Mouse (Mus musculus): ENCODE results near the gene Knl1. TPM values are rescaled to one million over a fixed set of nuclear protein-coding genes. Genes with fewer than 3 reads are reported as not detected.
"Not testable (repeated sequence)": the region's sequence is repeated elsewhere in the genome, so short reads cannot be mapped to it uniquely, and the experiment has no call there.

Knl1 gene
- polyA plus RNA-seq (2015; fragmentation: Nextera tagmentation; extraction: Ambion mirVana), result 39.3 and 44.8 TPM in 2 replicates

- peak within 1 kb of the TSS; percentile 90 for H3K27ac ChIP-seq (ENCODE audit: low read length)
- no peaks in the 10 kb centered on the region for H3K27me3 ChIP-seq (ENCODE audit: control insufficient read depth, insufficient read depth, low read length)
- H3K4me3 ChIP-seq (replicated peaks; ENCODE audit: low read length), result peak within 1 kb of the TSS; percentile 91
- peaks cover 5% of the 10 kb centered on the region; the same call in 1 of the 2 replicates for H3K4me1 ChIP-seq (ENCODE audit: control insufficient read depth, insufficient read depth, low read length)
- peak; percentile 96 for ATAC-seq (ENCODE audit: insufficient read depth, low FRiP score)
- H3K9me3 ChIP-seq (replicated peaks; ENCODE audit: control insufficient read depth, low read length), result no peaks in the 10 kb centered on the region
- peak within 1 kb of the TSS; percentile 63 for H3K4me2 ChIP-seq (ENCODE audit: low read depth, low read length)
- H3K36me3 ChIP-seq (ENCODE audit: control insufficient read depth, insufficient read depth, low read length), result no peaks in the 10 kb centered on the region
- peak within 1 kb of the TSS; percentile 84 for H3K9ac ChIP-seq (ENCODE audit: low read length)
- under 1% methylated on average over 77 of the region's 77 CpGs for WGBS
Observed at GRCm38 (mm10) chr2:119046649-119047611, at the start of gene Knl1. TSS of gene Knl1 (plus strand) at chr2:119047119.

DNA sequence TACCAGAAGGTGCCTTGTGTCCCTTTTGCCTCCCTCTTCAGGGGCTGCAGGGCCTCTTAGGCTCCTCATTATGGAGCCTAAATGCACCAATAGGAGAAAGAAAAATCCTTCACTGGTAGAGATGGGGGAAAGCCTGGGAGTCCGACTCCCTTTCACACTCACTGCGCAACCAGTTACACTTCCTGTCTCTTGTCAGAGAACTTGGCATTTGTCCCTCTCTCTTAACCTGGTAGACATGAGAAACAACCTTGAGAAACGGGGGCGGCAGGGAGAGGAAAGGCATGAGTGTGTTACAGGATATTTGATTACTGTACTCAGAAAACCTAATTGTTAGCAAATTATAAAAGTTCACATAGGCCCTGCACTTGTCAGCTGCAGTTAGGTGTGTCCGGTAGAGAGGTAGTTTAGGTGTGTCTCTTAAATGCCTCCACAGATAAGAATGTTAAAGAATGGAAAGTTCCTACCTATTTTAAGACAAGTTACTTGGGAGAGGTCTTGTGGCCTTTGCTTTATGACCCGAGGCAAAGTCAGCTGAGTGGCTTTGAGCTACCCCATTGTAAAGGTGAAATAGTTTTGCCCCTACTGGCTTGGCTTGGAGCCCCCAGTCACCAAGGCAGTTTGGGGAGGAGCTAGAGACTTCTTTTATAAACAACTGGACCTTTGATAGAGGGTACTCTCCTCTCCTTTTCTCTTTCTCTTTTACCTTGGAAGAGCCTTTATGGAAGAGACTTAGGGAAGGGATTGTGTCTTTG is 48.6 kb upstream of the Knl1 start:
- Histone ChIP-seq H3K4me3 (replicated peaks; ENCODE audit: low read length) (no peak overlapping the region), H3K9me3 (replicated peaks; ENCODE audit: control insufficient read depth, low read length) (no peaks in the 10 kb centered on the region), H3K9ac (ENCODE audit: low read length) (no peak overlapping the region), H3K4me2 (ENCODE audit: low read depth, low read length) (no peak overlapping the region), H3K27me3 (ENCODE audit: control insufficient read depth, insufficient read depth, low read length) (no peaks in the 10 kb centered on the region), H3K27ac (ENCODE audit: low read length) (no peak overlapping the region), H3K4me1 (ENCODE audit: control insufficient read depth, insufficient read depth, low read length) (peaks cover 3% of the 10 kb centered on the region; the same call in 1 of the 2 replicates), H3K36me3 (ENCODE audit: control insufficient read depth, insufficient read depth, low read length) (no peaks in the 10 kb centered on the region)
- WGBS, result 53% methylated on average over 6 of the region's 6 CpGs
- no peak for ATAC-seq (ENCODE audit: insufficient read depth, low FRiP score)

DNA sequence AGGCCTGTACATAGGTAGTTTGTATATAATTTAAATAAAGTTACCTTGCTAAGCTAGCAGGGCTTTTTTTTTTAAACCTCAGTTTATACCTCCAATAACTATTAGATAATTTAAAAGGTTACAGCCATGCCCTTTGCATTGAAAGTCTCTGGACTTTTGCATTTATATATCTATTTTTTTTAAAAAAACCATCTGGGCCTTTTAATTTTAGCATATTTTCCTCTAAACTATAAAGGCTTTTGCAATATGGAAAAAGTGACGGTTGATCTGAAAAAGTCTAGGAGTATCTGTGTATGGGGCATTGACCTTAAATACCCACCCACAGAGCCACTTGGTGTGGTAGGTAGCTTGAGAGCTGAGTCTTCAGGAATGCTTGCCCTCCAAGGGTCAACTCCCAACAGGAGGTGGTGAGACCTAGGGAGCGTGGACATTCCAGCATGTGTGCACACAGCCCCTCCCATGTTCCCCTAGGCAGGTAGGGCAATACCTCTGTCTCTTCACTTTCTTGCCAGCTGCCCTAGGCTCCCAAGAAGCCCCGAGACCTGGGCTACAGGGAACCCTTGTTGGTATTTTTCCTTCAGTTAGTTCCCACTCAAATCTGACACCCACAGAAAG is 47.8 kb upstream of the Knl1 start:
- Histone ChIP-seq H3K36me3 (ENCODE audit: control insufficient read depth, insufficient read depth, low read length) (no peaks in the 10 kb centered on the region), H3K9ac (ENCODE audit: low read length) (no peak overlapping the region), H3K27me3 (ENCODE audit: control insufficient read depth, insufficient read depth, low read length) (no peaks in the 10 kb centered on the region), H3K4me2 (ENCODE audit: low read depth, low read length) (no peak overlapping the region), H3K27ac (ENCODE audit: low read length) (no peak overlapping the region), H3K9me3 (replicated peaks; ENCODE audit: control insufficient read depth, low read length) (no peaks in the 10 kb centered on the region), H3K4me3 (replicated peaks; ENCODE audit: low read length) (no peak overlapping the region), H3K4me1 (ENCODE audit: control insufficient read depth, insufficient read depth, low read length) (peaks cover 3% of the 10 kb centered on the region; the same call in 1 of the 2 replicates)
- ATAC-seq (ENCODE audit: insufficient read depth, low FRiP score), result no peak
- 63% methylated on average over 3 of the region's 3 CpGs for WGBS

DNA sequence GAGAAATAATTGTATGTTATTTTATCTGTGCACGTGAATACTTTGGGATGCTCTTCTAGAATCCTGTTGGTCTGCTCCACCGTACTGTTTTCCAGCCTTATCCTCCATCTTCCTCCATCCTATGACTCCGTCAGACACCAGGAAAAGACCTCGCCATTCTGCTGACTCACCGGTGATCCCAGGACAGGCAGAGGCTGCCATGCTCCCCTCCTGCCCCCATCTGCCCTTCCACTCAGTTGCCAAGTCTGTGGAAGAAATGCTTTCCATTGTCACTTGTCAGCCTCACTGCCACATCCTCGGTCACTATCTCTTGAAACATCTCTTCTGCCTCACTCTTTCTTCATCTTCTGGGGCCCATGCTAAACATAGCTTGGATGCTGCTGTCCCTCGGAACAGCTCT is 40.0 kb upstream of the Knl1 start:
- Histone ChIP-seq H3K4me2 (ENCODE audit: low read depth, low read length) (no peak overlapping the region), H3K4me3 (replicated peaks; ENCODE audit: low read length) (no peak overlapping the region), H3K27ac (ENCODE audit: low read length) (no peak overlapping the region), H3K9ac (ENCODE audit: low read length) (no peak overlapping the region), H3K9me3 (replicated peaks; ENCODE audit: control insufficient read depth, low read length) (no peaks in the 10 kb centered on the region), H3K27me3 (ENCODE audit: control insufficient read depth, insufficient read depth, low read length) (no peaks in the 10 kb centered on the region), H3K4me1 (ENCODE audit: control insufficient read depth, insufficient read depth, low read length) (no peaks in the 10 kb centered on the region), H3K36me3 (ENCODE audit: control insufficient read depth, insufficient read depth, low read length) (no peaks in the 10 kb centered on the region)
- WGBS, result 78% methylated on average over 7 of the region's 7 CpGs
- no peak for ATAC-seq (ENCODE audit: insufficient read depth, low FRiP score)

DNA sequence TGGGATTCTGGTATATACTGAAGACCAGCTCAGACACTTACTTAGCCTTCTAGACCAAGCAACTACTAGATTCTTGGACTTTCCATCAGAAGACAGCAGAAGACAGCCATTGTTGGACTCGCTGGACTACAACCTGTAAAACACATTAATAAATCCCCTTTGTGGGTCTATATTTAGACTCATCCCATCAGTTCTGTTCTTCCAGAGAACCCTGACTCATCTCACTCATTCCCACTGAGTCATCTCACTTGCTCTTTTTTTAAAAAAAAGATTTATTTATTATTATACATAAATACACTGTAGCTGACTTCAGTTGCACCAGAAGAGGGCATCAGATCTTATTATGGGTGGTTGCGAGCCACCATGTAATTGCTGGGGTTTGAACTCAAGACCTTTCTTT is 37.5 kb upstream of the Knl1 start:
- Histone ChIP-seq H3K9ac (ENCODE audit: low read length) (no peak overlapping the region), H3K36me3 (ENCODE audit: control insufficient read depth, insufficient read depth, low read length) (no peaks in the 10 kb centered on the region), H3K27ac (ENCODE audit: low read length) (no peak overlapping the region), H3K4me1 (ENCODE audit: control insufficient read depth, insufficient read depth, low read length) (no peaks in the 10 kb centered on the region), H3K27me3 (ENCODE audit: control insufficient read depth, insufficient read depth, low read length) (no peaks in the 10 kb centered on the region), H3K4me3 (replicated peaks; ENCODE audit: low read length) (no peak overlapping the region), H3K4me2 (ENCODE audit: low read depth, low read length) (no peak overlapping the region), H3K9me3 (replicated peaks; ENCODE audit: control insufficient read depth, low read length) (no peaks in the 10 kb centered on the region)
- WGBS, result 91% methylated on average over 2 of the region's 2 CpGs
- no peak for ATAC-seq (ENCODE audit: insufficient read depth, low FRiP score)

- peaks cover 6% of the 10 kb centered on the region for H3K36me3 ChIP-seq (ENCODE audit: control insufficient read depth, insufficient read depth, low read length)
- H3K27ac ChIP-seq (ENCODE audit: low read length), result no peak overlapping the region
- no peak for ATAC-seq (ENCODE audit: insufficient read depth, low FRiP score)
- no peak overlapping the region for H3K9ac ChIP-seq (ENCODE audit: low read length)
- H3K4me1 ChIP-seq (ENCODE audit: control insufficient read depth, insufficient read depth, low read length), result peaks cover 8% of the 10 kb centered on the region
- WGBS, result 73% methylated on average over 7 of the region's 7 CpGs
- H3K27me3 ChIP-seq (ENCODE audit: control insufficient read depth, insufficient read depth, low read length), result no peaks in the 10 kb centered on the region
- H3K4me2 ChIP-seq (ENCODE audit: low read depth, low read length), result no peak overlapping the region
- no peaks in the 10 kb centered on the region for H3K9me3 ChIP-seq (replicated peaks; ENCODE audit: control insufficient read depth, low read length)
- no peak overlapping the region for H3K4me3 ChIP-seq (replicated peaks; ENCODE audit: low read length)
Observed at GRCm38 (mm10) chr2:119014989-119015388, 31.9 kb upstream of the Knl1 start.

DNA sequence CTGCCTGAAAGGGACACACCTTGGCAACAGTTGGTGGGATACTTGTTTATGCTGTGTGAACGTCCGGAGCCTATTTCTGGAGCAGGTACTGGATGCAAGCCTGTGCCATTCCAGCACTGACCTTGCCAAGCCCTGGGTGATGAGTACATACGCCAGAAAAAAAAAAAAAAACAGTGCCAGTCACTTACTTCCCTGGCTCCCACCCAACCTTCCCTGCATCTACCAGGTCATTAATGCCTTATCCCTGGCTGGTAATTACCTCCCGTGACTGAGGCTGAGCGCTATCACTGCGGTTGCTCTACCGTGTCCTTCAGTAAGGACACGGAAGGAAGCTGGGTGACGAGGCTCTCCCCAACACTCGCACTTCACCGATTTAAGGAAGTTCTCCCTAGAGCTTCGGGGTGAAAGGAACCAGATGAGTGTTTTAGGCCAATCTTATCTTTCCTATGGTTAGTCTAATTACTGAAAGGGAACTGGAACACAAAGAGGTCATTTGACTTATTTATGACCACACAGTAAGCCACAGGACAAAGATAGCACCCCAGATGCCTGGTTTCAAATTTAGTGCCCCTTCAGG is 31.2 kb upstream of the Knl1 start:
- H3K27ac ChIP-seq (ENCODE audit: low read length), result no peak overlapping the region
- peaks cover 6% of the 10 kb centered on the region for H3K36me3 ChIP-seq (ENCODE audit: control insufficient read depth, insufficient read depth, low read length)
- no peak overlapping the region for H3K9ac ChIP-seq (ENCODE audit: low read length)
- no peaks in the 10 kb centered on the region for H3K9me3 ChIP-seq (replicated peaks; ENCODE audit: control insufficient read depth, low read length)
- no peak for ATAC-seq (ENCODE audit: insufficient read depth, low FRiP score)
- H3K4me2 ChIP-seq (ENCODE audit: low read depth, low read length), result no peak overlapping the region
- H3K4me3 ChIP-seq (replicated peaks; ENCODE audit: low read length), result no peak overlapping the region
- WGBS, result 65% methylated on average over 12 of the region's 12 CpGs
- H3K4me1 ChIP-seq (ENCODE audit: control insufficient read depth, insufficient read depth, low read length), result peaks cover 8% of the 10 kb centered on the region
- no peaks in the 10 kb centered on the region for H3K27me3 ChIP-seq (ENCODE audit: control insufficient read depth, insufficient read depth, low read length)

DNA sequence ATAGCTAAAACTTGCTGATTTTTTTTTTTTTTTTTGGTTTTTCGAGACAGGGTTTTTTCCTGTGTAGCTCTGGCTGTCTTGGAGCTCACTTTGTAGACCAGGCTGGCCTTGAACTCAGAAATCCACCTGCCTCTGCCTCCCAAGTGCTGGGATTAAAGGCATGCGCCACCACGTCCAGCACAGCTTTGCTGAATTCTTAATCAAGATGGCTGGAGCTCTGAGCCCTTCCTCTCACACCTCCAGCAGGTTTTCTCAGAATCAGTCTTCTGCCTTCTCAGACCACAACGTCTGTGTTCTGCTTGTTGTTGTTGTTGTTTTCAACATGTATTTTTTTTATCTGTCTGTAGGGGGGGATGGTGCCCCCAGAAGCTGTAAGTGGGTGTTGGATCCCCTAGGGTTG is 30.6 kb upstream of the Knl1 start:
- ATAC-seq (ENCODE audit: insufficient read depth, low FRiP score); H3K4me2 ChIP-seq (ENCODE audit: low read depth, low read length): not testable (repeated sequence)

More for the DNA sequence above, 30.6 kb upstream of the Knl1 start:
- H3K27ac ChIP-seq (ENCODE audit: low read length); H3K9me3 ChIP-seq (replicated peaks; ENCODE audit: control insufficient read depth, low read length); H3K4me3 ChIP-seq (replicated peaks; ENCODE audit: low read length); H3K9ac ChIP-seq (ENCODE audit: low read length); H3K4me1 ChIP-seq (ENCODE audit: control insufficient read depth, insufficient read depth, low read length); H3K36me3 ChIP-seq (ENCODE audit: control insufficient read depth, insufficient read depth, low read length); H3K27me3 ChIP-seq (ENCODE audit: control insufficient read depth, insufficient read depth, low read length): not testable (repeated sequence)
- 72% methylated on average over 4 of the region's 4 CpGs for WGBS
